Mouse (Mus musculus) c-Kit-negative CD71-positive TER-119-positive erythroid progenitor cells, embryonic 14.5 days (primary cell): ENCODE data around the gene Anks1b.

Experiments used
- DNase-seq: peaks from one replicate; pipeline ENCODE4 v3.0.0-alpha.2; 2013; ENCODE audit warnings: low read depth, low spot score

Gene Anks1b

DNA sequence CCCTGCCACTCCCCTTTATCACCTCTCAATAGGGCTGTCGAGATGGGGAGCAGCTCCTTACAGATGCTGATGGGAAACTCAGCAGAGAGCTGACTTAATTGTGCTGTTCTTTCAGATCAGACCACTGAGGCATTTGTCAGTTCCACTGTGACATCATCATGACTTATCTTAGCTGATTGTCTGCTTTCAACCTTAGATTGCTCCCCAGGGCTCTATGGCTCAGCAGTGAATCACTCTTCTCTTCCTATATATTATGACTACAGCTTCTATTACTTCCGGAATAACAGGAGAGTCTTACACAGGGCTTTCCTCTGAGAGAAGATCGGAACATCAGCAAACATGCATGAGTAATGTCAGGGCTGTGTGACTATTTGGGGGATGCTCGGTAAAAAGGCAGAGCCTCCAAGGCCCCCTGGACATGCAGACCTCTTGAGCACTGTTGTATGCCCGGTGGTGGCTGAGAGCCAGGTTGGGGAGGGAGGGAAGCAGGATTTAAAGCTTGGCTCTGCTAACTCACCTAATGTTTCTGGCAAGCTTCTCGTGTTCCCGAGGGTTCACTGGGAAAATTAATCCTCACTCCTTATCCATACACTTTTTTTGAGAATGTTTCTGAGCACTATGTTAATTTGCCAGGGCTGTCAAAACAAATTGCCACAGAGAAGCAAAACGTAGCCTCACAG is 936.7 kb downstream of the Anks1b start:
- no peak for DNase-seq

DNA sequence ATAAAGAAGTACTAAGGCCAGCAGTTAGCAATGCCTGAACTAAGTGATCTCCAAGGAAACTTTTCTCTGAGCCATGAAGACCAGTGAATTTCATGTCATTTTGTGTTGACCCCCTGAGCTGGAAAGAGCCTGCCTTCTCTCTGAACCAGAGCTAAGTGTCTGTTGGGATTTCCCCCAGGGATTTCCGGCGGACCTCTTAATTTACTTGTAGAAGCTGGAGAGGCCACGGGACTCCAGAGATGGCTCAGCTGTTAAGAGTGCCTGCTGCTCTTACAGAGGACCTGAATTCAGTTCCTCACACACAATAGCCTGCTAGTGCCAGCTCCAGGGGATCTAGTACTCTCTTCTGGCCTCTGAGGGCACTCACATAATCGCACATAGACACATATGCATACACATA is 938.1 kb downstream of the Anks1b start:
- DNase-seq = no peak

DNA sequence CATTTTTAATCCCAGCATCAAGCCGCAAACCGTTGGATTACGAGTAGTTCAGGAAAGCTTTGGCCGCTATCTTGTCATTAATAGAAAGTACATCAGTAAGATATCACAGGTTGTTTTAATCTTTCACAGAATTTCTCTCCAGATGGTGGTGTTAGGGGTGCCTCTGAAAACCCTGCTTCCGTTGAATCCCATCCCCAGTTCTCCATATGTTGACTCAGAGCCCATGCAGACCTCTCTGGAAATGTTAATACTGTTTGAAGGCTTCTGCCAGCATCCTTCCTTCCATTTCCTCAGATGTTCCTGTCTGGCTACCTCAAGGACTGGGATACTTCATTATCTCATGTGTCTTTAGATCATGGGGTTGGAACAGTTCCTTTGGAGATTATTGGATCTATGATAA is 940.0 kb downstream of the Anks1b start:
- DNase-seq = no peak

GRCm38 (mm10) chr10:90814412-90814811 is 941.1 kb downstream of the Anks1b start:
- DNase-seq = no peak

- no peak for DNase-seq
Observed at GRCm38 (mm10) chr10:90818246-90818937, 945.1 kb downstream of the Anks1b start.

GRCm38 (mm10) chr10:90823438-90823837 is 950.1 kb downstream of the Anks1b start:
- DNase-seq = no peak

- no peak for DNase-seq
Observed at GRCm38 (mm10) chr10:90824692-90825091, 951.4 kb downstream of the Anks1b start.

GRCm38 (mm10) chr10:90826939-90827338 is 953.6 kb downstream of the Anks1b start:
- no peak for DNase-seq

- DNase-seq = no peak
Observed at GRCm38 (mm10) chr10:90828581-90829393, 955.5 kb downstream of the Anks1b start.

GRCm38 (mm10) chr10:90829394-90830267 is 956.3 kb downstream of the Anks1b start:
- DNase-seq = no peak

DNA sequence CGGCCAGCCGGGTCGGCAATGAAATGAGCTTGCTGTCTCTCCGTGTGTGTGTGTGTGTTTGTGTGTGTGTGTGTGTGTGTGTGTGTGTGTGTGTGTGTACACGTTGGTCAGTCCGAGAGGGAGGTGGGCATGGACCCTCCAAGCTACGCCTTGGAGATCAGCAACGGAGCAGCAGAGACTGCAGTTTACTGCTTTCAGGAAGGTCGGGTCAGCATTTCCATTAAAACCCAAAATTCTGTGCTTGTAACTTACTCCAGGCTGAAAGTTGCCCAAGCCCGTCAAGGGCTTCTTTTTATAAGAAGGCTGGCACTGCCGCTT is 956.9 kb downstream of the Anks1b start:
- no peak for DNase-seq

DNA sequence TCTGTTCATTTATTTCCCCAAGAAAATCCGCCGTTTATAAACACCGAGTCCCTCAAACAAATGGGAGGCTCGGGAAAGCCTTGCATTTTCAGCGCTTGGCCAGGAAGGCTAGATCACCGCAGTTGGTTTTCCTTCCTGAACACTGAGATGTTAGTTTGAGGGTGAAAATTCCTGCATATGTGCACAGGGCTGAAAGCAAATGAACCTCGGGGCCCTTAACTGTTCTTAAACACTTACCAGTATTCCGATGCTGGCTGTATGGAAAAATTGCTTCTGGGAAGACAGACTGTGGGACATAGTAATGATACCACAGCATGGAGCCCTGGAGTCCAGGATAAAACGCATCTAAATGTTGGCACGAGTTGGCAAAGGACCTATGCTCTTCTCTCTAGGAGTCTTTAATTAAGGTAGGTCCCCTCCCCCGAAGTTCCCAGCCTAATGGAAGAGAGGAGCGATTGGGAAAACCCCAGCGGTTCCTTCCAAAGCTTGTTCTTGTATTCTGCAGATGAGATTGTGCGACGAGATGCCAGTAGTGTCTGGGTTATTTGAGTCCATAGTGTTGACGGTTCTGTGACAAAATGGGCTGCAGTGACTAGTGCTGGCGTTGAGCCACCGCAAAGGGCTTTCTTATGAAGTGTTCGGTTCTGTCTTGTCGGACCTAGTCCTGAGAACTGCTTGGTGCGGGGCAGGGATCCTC is 957.4 kb downstream of the Anks1b start:
- DNase-seq = no peak

- DNase-seq = no peak
Observed at GRCm38 (mm10) chr10:90831288-90831626, 957.9 kb downstream of the Anks1b start.

- no peak for DNase-seq
Observed at GRCm38 (mm10) chr10:90834306-90834705, 961.0 kb downstream of the Anks1b start.

- no peak for DNase-seq
Observed at GRCm38 (mm10) chr10:90835195-90835594, 961.9 kb downstream of the Anks1b start.

GRCm38 (mm10) chr10:90839611-90840335 is 966.5 kb downstream of the Anks1b start:
- DNase-seq = no peak

GRCm38 (mm10) chr10:90842398-90842797 is 969.1 kb downstream of the Anks1b start:
- no peak for DNase-seq

GRCm38 (mm10) chr10:90851077-90851476 is 977.8 kb downstream of the Anks1b start:
- DNase-seq = no peak

DNA sequence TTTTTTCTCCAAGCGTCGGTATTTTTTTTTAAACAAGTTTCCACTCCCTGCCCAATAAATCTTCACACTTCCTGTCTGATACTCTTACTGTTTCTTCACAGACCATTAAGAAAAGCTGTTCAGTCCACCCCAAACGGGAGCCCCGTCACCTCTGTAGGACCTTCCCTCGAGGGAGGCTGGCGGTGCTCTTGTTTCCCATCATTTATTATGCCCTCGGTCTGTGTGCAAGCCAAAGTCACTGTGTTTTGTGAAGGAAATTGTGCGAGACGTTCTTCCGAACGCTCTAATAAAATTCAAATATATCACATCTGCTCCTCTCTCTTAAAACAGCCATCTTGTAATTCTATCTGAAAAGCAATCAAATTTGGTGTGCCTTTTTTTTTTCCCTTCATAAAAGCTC is 978.7 kb downstream of the Anks1b start:
- DNase-seq = no peak

GRCm38 (mm10) chr10:90852432-90852831 is 979.1 kb downstream of the Anks1b start:
- DNase-seq = no peak

DNA sequence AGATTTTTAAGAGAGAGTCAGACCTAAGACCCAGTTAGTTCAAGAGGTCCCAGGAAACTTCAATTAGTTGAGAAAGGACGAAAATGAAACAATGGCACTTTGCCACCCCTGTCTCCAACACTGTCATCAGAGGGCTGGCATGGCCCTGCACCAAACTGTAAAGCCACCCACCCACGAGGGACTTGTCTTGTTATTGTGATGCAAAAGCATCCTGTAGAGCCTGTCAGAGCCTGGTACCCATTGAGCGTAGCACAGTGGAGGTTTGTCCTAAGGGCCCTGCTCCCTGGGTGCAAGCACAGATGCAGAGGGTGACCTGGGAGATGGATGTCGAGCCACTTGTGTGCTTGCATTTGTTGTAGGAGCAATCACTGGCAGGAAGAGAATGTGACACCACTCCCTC is 983.4 kb downstream of the Anks1b start:
- no peak for DNase-seq
